10 mouse cellular contexts compared by ENCODE assay signal in genomic region chr11:69718661-69719060, GRCm38 (mm10). TPM values are rescaled to one million over a fixed set of nuclear protein-coding genes. Genes with fewer than 3 reads are reported as not detected.
DNase-seq lines count a peak whose midpoint lies in the region; ATAC-seq and TF ChIP-seq lines count a peak whose summit lies in the region.
"Had no signal": no experiment of that assay in that cellular context is flagged by ENCODE, and none has a peak within 500 bp of the region (broad histone marks: within the 10 kb centered on the region; RNA-seq: fewer than 3 reads in every experiment).

No protein-coding gene starts in this region.

- WGBS in lung, embryonic 16.5 days, result 29% methylated on average over 15 of the region's 15 CpGs
- 30% methylated on average over 15 of the region's 15 CpGs for WGBS in hindbrain, embryonic 15.5 days
- WGBS in liver, postnatal 0 days (ENCODE audit: insufficient replicate concordance), result 29% methylated on average over 15 of the region's 15 CpGs

- no peak for TF ChIP-seq CTCF in liver, postnatal 0 days (IDR thresholded peaks at IDR 0.05; ENCODE audit: low read depth)

- peak; percentile 15; the same call in 1 of the 2 replicates for ATAC-seq in lung, embryonic 16.5 days (ENCODE audit: low read depth)
- ATAC-seq in hindbrain, embryonic 15.5 days (ENCODE audit: low FRiP score, low read depth), result no peak
- peak; percentile 45 for ATAC-seq in liver, postnatal 0 days
- ATAC-seq: activated CD4-positive, CD25-positive, alpha-beta regulatory T cell, adult 4 months had no signal

- no peak overlapping the region for H3K4me3 ChIP-seq in lung, embryonic 16.5 days (ENCODE audit: low read length)
- H3K4me3 ChIP-seq in hindbrain, embryonic 15.5 days, result no peak overlapping the region
- H3K4me3 ChIP-seq in liver, postnatal 0 days (ENCODE audit: low read depth, low read length), result no peak overlapping the region

- H3K4me2 ChIP-seq in lung, embryonic 16.5 days (ENCODE audit: low read depth, low read length), result no peak overlapping the region
- H3K4me2 ChIP-seq in hindbrain, embryonic 15.5 days, result peak overlapping the region; percentile 22
- H3K4me2 ChIP-seq in liver, postnatal 0 days (ENCODE audit: low read depth, low read length), result peak overlapping the region; percentile 33

- H3K27me3 ChIP-seq in lung, embryonic 16.5 days (ENCODE audit: control insufficient read depth, insufficient read depth, low read depth, low read length), result no peaks in the 10 kb centered on the region
- H3K27me3 ChIP-seq in hindbrain, embryonic 15.5 days, result no peaks in the 10 kb centered on the region
- H3K27me3 ChIP-seq in liver, postnatal 0 days (ENCODE audit: insufficient read depth, low read length), result no peaks in the 10 kb centered on the region

- no peaks in the 10 kb centered on the region for H3K36me3 ChIP-seq in lung, embryonic 16.5 days (ENCODE audit: control insufficient read depth, insufficient read depth, low read length)
- no peaks in the 10 kb centered on the region for H3K36me3 ChIP-seq in hindbrain, embryonic 15.5 days
- H3K36me3 ChIP-seq in liver, postnatal 0 days (replicated peaks; ENCODE audit: insufficient read depth, low read length), result no peaks in the 10 kb centered on the region

- TF ChIP-seq EP300 in liver, postnatal 0 days (IDR thresholded peaks at IDR 0.05; ENCODE audit: low read depth), result no peak

- H3K9ac ChIP-seq in lung, embryonic 16.5 days (ENCODE audit: low read length), result no peak overlapping the region
- no peak overlapping the region for H3K9ac ChIP-seq in hindbrain, embryonic 15.5 days
- no peak overlapping the region for H3K9ac ChIP-seq in liver, postnatal 0 days (replicated peaks)

- H3K27ac ChIP-seq in lung, embryonic 16.5 days (ENCODE audit: low read length), result no peak overlapping the region
- H3K27ac ChIP-seq in hindbrain, embryonic 15.5 days (replicated peaks), result no peak overlapping the region
- H3K27ac ChIP-seq in liver, postnatal 0 days (ENCODE audit: low read depth), result no peak overlapping the region

- peaks cover 2% of the 10 kb centered on the region; the same call in 1 of the 2 replicates for H3K4me1 ChIP-seq in lung, embryonic 16.5 days (replicated peaks; ENCODE audit: control insufficient read depth, insufficient read depth, low read length)
- no peaks in the 10 kb centered on the region for H3K4me1 ChIP-seq in hindbrain, embryonic 15.5 days (replicated peaks)
- peaks cover 19% of the 10 kb centered on the region for H3K4me1 ChIP-seq in liver, postnatal 0 days (ENCODE audit: insufficient read depth)

- no peaks in the 10 kb centered on the region for H3K9me3 ChIP-seq in lung, embryonic 16.5 days (ENCODE audit: control insufficient read depth, low read length)
- no peaks in the 10 kb centered on the region for H3K9me3 ChIP-seq in hindbrain, embryonic 15.5 days
- H3K9me3 ChIP-seq in liver, postnatal 0 days (ENCODE audit: low read length), result no peaks in the 10 kb centered on the region

- DNase-seq in embryo, embryonic 10 days (ENCODE audit: low spot score), result peak; percentile 51
- DNase-seq in embryo, embryonic 9.5 days (ENCODE audit: extremely low spot score), result no peak
- no peak for DNase-seq in lung, postnatal 36 days
- peak; percentile 46 for DNase-seq in liver, postnatal 0 days
- no peak for DNase-seq in frontal cortex, postnatal 14 days (ENCODE audit: low spot score in 2 of 2)
- DNase-seq in cerebellum, postnatal 14 days, result no peak
- DNase-seq: cerebellum, postnatal 36 days had no signal

RNA-seq across cellular contexts. Expression of gene Tnfsfm13, which starts 22.8 kb away (rescaled TPM):
- polyA plus RNA-seq in lung, embryonic 16.5 days (2015; fragmentation: Nextera tagmentation; extraction: Ambion mirVana), result 5.0 and 5.4 TPM in 2 replicates
- polyA plus RNA-seq in hindbrain, embryonic 15.5 days (2015; fragmentation: Nextera tagmentation; extraction: Ambion mirVana), result 1.2 and 1.9 TPM in 2 replicates
- polyA plus RNA-seq in liver, postnatal 0 days (2015; fragmentation: Nextera tagmentation; extraction: Ambion mirVana), result 1.1 and 1.4 TPM in 2 replicates
- polyA plus RNA-seq: activated CD4-positive, CD25-positive, alpha-beta regulatory T cell, adult 4 months had no signal

RNA-seq across cellular contexts. Expression of gene Tnfsf12, which starts 23.0 kb away (rescaled TPM):
- 10.6 and 12.8 TPM in 2 replicates for polyA plus RNA-seq in lung, embryonic 16.5 days (2015; fragmentation: Nextera tagmentation; extraction: Ambion mirVana)
- 3.5 and 5.0 TPM in 2 replicates for polyA plus RNA-seq in hindbrain, embryonic 15.5 days (2015; fragmentation: Nextera tagmentation; extraction: Ambion mirVana)
- polyA plus RNA-seq in liver, postnatal 0 days (2015; fragmentation: Nextera tagmentation; extraction: Ambion mirVana), result 2.8 and 3.6 TPM in 2 replicates
- polyA plus RNA-seq: activated CD4-positive, CD25-positive, alpha-beta regulatory T cell, adult 4 months had no signal

RNA-seq across cellular contexts. Expression of gene Tnfsf13, which starts 33.1 kb away (rescaled TPM):
- polyA plus RNA-seq in lung, embryonic 16.5 days (2015; fragmentation: Nextera tagmentation; extraction: Ambion mirVana), result 0.89 and 1.2 TPM in 2 replicates
- 0.61 and 0.76 TPM in 2 replicates for polyA plus RNA-seq in hindbrain, embryonic 15.5 days (2015; fragmentation: Nextera tagmentation; extraction: Ambion mirVana)
- polyA plus RNA-seq in liver, postnatal 0 days (2015; fragmentation: Nextera tagmentation; extraction: Ambion mirVana), result 0.46 and 0.83 TPM in 2 replicates
- polyA plus RNA-seq: activated CD4-positive, CD25-positive, alpha-beta regulatory T cell, adult 4 months had no signal

RNA-seq across cellular contexts. Expression of gene Senp3, which starts 36.8 kb away (rescaled TPM):
- 69.3 and 70.6 TPM in 2 replicates for polyA plus RNA-seq in lung, embryonic 16.5 days (2015; fragmentation: Nextera tagmentation; extraction: Ambion mirVana)
- 101 and 103 TPM in 2 replicates for polyA plus RNA-seq in hindbrain, embryonic 15.5 days (2015; fragmentation: Nextera tagmentation; extraction: Ambion mirVana)
- 14.5 and 15.2 TPM in 2 replicates for polyA plus RNA-seq in liver, postnatal 0 days (2015; fragmentation: Nextera tagmentation; extraction: Ambion mirVana)

RNA-seq across cellular contexts. Expression of gene Polr2a, which starts 39.8 kb away (rescaled TPM):
- polyA plus RNA-seq in lung, embryonic 16.5 days (2015; fragmentation: Nextera tagmentation; extraction: Ambion mirVana), result 24.1 and 25.3 TPM in 2 replicates
- polyA plus RNA-seq in hindbrain, embryonic 15.5 days (2015; fragmentation: Nextera tagmentation; extraction: Ambion mirVana), result 15.6 and 16.6 TPM in 2 replicates
- polyA plus RNA-seq in liver, postnatal 0 days (2015; fragmentation: Nextera tagmentation; extraction: Ambion mirVana), result 6.6 and 6.8 TPM in 2 replicates

Comparison
In these comparisons a context has a peak if more than half of its experiments do, and no peak if none do; other contexts are left out.
1. DNase-seq: peak in embryo, embryonic 10 days (single experiment) and liver, postnatal 0 days (single experiment); none in embryo, embryonic 9.5 days (single experiment), lung, postnatal 36 days (single experiment), frontal cortex, postnatal 14 days (0 of 2) and cerebellum, postnatal 14 days (0 of 2).